Mouse (Mus musculus) limb, embryonic 12.5 days (tissue): Measurements from ENCODE around the gene Rubcn. TPM values are rescaled to one million over a fixed set of nuclear protein-coding genes. Genes with fewer than 3 reads are reported as not detected.

Experiments used
- ATAC-seq: fragments of 200-750 bp; cut with Nextera tagmentation; 2 replicates; pipeline ENCODE4 v1.8.0; 2017; ENCODE audit warnings: low read depth, moderate TSS enrichment; ENCODE audit not compliant: insufficient number of reproducible peaks, insufficient read depth, low FRiP score, low TSS enrichment
- H3K27ac ChIP-seq: fragments of 300-500 bp; sonication (generic); 2 replicates; pipeline ENCODE4 v1.5.1; 2016; ENCODE audit warnings: mild to moderate bottlenecking, moderate library complexity
- H3K27me3 ChIP-seq: fragments of 300-500 bp; sonication (generic); 2 replicates; pipeline ENCODE4 v1.6.1; 2016; ENCODE audit warnings: mild to moderate bottlenecking, moderate library complexity
- H3K36me3 ChIP-seq: fragments of 300-500 bp; sonication (generic); 2 replicates; pipeline ENCODE4 v1.6.1; 2016; ENCODE audit warnings: mild to moderate bottlenecking, moderate library complexity
- H3K4me1 ChIP-seq: fragments of 300-500 bp; sonication (generic); replicated peaks from 2 replicates; pipeline ENCODE4 v1.6.1; 2016
- H3K4me2 ChIP-seq: fragments of 300-500 bp; sonication (generic); 2 replicates; pipeline ENCODE4 v1.6.1; 2016; ENCODE audit warnings: mild to moderate bottlenecking, moderate library complexity
- H3K4me3 ChIP-seq: fragments of 300-500 bp; sonication (generic); replicated peaks from 2 replicates; pipeline ENCODE4 v1.5.1; 2016; ENCODE audit warnings: mild to moderate bottlenecking
- H3K9ac ChIP-seq: fragments of 300-500 bp; sonication (generic); replicated peaks from 2 replicates; pipeline ENCODE4 v1.6.1; 2016; ENCODE audit warnings: mild to moderate bottlenecking, moderate library complexity
- H3K9me3 ChIP-seq: fragments of 300-500 bp; sonication (generic); 2 replicates; pipeline ENCODE4 v1.6.1; 2016; ENCODE audit warnings: mild to moderate bottlenecking, moderate library complexity
- WGBS: fragments of 180-500 bp; shearing (Covaris S2); methylation state at CpG from one replicate; pipeline ENCODE4 v1.1.7; 2016; 5-methylcytosine and 5-hydroxymethylcytosine counted together
- polyA plus RNA-seq: library from polyadenylated mRNA; unstranded; fragments of >200 nt; fragmentation: Nextera tagmentation; extraction: Ambion mirVana; gene quantifications from 2 replicates; pipeline ENCODE4 v1.2.1, GENCODE M21; 2016

Gene Rubcn
- polyA plus RNA-seq, 1 experiment from 2014 or later, result 19.3 TPM

GRCm38 (mm10) chr16:32847103-32847502 lies 30.5 kb downstream of the Rubcn start:
- Histone ChIP-seq H3K9ac (no peak overlapping the region), H3K4me2 (no peak overlapping the region), H3K27ac (no peak overlapping the region), H3K36me3 (peaks cover 75% of the 10 kb centered on the region), H3K9me3 (no peaks in the 10 kb centered on the region), H3K27me3 (no peaks in the 10 kb centered on the region), H3K4me3 (no peak overlapping the region), H3K4me1 (no peaks in the 10 kb centered on the region)
- WGBS, result 93% methylated on average over 11 of the region's 11 CpGs
- ATAC-seq, result no peak

DNA sequence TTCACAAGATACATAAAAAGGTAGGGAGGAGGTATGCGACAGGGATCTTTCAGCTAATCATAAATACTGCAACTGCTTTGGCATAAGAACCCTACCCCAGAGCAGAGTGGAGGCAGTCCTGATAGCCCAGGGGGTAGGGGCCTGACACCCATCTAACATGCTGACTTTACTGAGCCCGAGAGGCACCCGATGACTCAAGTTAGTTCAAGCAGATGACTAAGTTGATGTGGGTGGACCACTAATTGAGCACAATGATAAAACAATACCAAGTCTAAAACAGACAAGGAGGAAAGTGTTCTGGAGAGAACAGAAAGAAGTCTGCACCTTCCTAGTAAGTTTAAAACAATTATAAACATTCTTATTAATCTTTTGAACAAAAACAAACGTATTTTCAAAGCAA lies 46.1 kb downstream of the Rubcn start:
- Histone ChIP-seq H3K27ac (no peak overlapping the region), H3K4me3 (no peak overlapping the region), H3K4me1 (no peaks in the 10 kb centered on the region), H3K27me3 (no peaks in the 10 kb centered on the region), H3K9me3 (no peaks in the 10 kb centered on the region), H3K36me3 (peaks cover 60% of the 10 kb centered on the region), H3K4me2 (no peak overlapping the region), H3K9ac (no peak overlapping the region)
- no peak for ATAC-seq
- WGBS, result 87% methylated on average over 4 of the region's 4 CpGs

- no peaks in the 10 kb centered on the region for H3K4me1 ChIP-seq
- H3K9me3 ChIP-seq, result no peaks in the 10 kb centered on the region
- no peak overlapping the region for H3K4me3 ChIP-seq
- 90% methylated on average over 11 of the region's 11 CpGs for WGBS
- H3K9ac ChIP-seq, result no peak overlapping the region
- H3K36me3 ChIP-seq, result peaks cover 65% of the 10 kb centered on the region
- H3K27ac ChIP-seq, result no peak overlapping the region
- H3K4me2 ChIP-seq, result no peak overlapping the region
- H3K27me3 ChIP-seq, result no peaks in the 10 kb centered on the region
- no peak for ATAC-seq
Measured at GRCm38 (mm10) chr16:32829104-32829503, 48.5 kb downstream of the Rubcn start.

GRCm38 (mm10) chr16:32826521-32826920 lies 51.0 kb downstream of the Rubcn start:
- Histone ChIP-seq H3K27me3 (no peaks in the 10 kb centered on the region), H3K4me3 (no peak overlapping the region), H3K36me3 (peaks cover 71% of the 10 kb centered on the region), H3K4me1 (no peaks in the 10 kb centered on the region), H3K4me2 (no peak overlapping the region), H3K9ac (no peak overlapping the region), H3K9me3 (no peaks in the 10 kb centered on the region), H3K27ac (no peak overlapping the region)
- ATAC-seq, result no peak
- WGBS, result 95% methylated on average over 11 of the region's 11 CpGs

GRCm38 (mm10) chr16:32825380-32825779 lies 52.2 kb downstream of the Rubcn start:
- H3K4me3 ChIP-seq, result no peak overlapping the region
- no peak overlapping the region for H3K9ac ChIP-seq
- H3K4me2 ChIP-seq, result no peak overlapping the region
- H3K4me1 ChIP-seq, result no peaks in the 10 kb centered on the region
- H3K27ac ChIP-seq, result no peak overlapping the region
- H3K36me3 ChIP-seq, result peaks cover 71% of the 10 kb centered on the region
- no peak for ATAC-seq
- 71% methylated on average over 12 of the region's 12 CpGs for WGBS
- H3K27me3 ChIP-seq, result no peaks in the 10 kb centered on the region
- H3K9me3 ChIP-seq, result no peaks in the 10 kb centered on the region

DNA sequence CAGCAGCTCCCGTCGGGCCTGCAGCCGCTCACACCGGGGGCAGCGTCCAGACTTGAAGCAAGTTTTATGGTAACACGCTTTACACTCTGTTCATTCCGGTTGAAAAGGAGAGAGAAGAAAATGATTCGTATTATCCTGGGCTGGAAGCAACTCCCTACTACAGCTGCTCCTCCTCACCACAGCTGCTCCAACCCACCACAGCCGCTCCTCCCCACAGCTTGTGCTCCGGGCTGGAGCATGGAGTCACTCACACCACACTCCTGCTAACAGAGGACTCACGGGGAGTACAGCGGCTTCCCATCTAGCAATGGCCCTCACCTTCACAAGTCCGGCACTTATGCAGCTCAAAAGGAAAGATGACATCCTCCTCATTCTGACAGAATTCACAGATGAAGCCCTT lies 53.5 kb downstream of the Rubcn start:
- Histone ChIP-seq H3K9ac (no peak overlapping the region), H3K9me3 (no peaks in the 10 kb centered on the region), H3K4me3 (no peak overlapping the region), H3K36me3 (peaks cover 68% of the 10 kb centered on the region), H3K4me1 (no peaks in the 10 kb centered on the region), H3K4me2 (no peak overlapping the region), H3K27me3 (no peaks in the 10 kb centered on the region), H3K27ac (no peak overlapping the region)
- WGBS, result 84% methylated on average over 13 of the region's 13 CpGs
- no peak for ATAC-seq

DNA sequence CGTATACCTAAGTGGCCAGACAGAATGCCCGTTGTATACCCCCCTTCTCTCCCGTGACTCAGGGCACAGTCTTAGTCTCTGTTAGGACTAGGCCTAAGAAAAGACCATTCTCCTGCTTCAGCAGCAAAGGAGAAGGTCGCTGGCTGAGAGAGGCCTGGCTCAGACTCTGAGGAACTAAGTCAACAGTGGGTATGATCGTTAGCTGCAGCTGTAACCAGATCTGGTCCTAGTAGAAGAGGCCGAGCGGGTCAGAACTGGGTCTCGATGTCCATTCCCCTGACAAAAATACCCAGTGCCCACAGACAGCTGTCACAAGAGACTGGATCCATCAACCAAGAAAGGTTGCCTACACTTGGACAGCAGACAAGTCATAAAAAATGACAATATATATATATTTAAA lies 54.1 kb downstream of the Rubcn start:
- WGBS, result 87% methylated on average over 8 of the region's 8 CpGs
- peaks cover 62% of the 10 kb centered on the region for H3K36me3 ChIP-seq
- no peak overlapping the region for H3K9ac ChIP-seq
- no peak overlapping the region for H3K4me2 ChIP-seq
- H3K27ac ChIP-seq, result no peak overlapping the region
- H3K4me1 ChIP-seq, result no peaks in the 10 kb centered on the region
- H3K4me3 ChIP-seq, result no peak overlapping the region
- H3K27me3 ChIP-seq, result no peaks in the 10 kb centered on the region
- no peaks in the 10 kb centered on the region for H3K9me3 ChIP-seq
- ATAC-seq, result no peak

DNA sequence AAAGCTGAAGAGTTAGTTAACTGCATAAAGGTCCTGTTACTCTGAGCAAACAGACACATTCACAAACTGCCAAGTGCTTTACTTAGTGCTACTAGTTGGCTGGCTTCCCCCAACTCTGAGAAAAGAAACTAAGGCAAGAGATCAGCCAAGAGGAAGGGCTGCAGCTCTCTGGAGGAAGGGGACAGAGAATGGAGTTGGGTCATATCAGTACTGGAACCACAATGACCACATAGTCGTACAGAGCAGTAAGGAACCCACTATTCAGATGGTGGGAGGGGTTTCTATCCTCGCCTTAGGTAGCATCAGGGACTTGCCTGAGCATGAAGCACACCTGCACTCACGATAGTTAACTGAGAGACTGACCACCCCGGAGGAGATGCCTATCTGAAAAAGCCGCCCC lies 54.7 kb downstream of the Rubcn start:
- no peak for ATAC-seq
- Histone ChIP-seq H3K9me3 (no peaks in the 10 kb centered on the region), H3K27ac (no peak overlapping the region; the same call in 1 of the 2 replicates), H3K4me3 (no peak overlapping the region), H3K4me2 (no peak overlapping the region), H3K9ac (no peak overlapping the region), H3K4me1 (no peaks in the 10 kb centered on the region), H3K27me3 (no peaks in the 10 kb centered on the region), H3K36me3 (peaks cover 56% of the 10 kb centered on the region)
- WGBS, result 85% methylated on average over 5 of the region's 5 CpGs

GRCm38 (mm10) chr16:32822450-32822827 lies 55.1 kb downstream of the Rubcn start:
- Histone ChIP-seq H3K4me3 (no peak overlapping the region), H3K27me3 (no peaks in the 10 kb centered on the region), H3K9me3 (no peaks in the 10 kb centered on the region), H3K4me2 (no peak overlapping the region), H3K4me1 (no peaks in the 10 kb centered on the region), H3K9ac (no peak overlapping the region), H3K27ac (no peak overlapping the region; the same call in 1 of the 2 replicates), H3K36me3 (peaks cover 51% of the 10 kb centered on the region)
- WGBS, result 83% methylated on average over 6 of the region's 6 CpGs
- ATAC-seq, result no peak

DNA sequence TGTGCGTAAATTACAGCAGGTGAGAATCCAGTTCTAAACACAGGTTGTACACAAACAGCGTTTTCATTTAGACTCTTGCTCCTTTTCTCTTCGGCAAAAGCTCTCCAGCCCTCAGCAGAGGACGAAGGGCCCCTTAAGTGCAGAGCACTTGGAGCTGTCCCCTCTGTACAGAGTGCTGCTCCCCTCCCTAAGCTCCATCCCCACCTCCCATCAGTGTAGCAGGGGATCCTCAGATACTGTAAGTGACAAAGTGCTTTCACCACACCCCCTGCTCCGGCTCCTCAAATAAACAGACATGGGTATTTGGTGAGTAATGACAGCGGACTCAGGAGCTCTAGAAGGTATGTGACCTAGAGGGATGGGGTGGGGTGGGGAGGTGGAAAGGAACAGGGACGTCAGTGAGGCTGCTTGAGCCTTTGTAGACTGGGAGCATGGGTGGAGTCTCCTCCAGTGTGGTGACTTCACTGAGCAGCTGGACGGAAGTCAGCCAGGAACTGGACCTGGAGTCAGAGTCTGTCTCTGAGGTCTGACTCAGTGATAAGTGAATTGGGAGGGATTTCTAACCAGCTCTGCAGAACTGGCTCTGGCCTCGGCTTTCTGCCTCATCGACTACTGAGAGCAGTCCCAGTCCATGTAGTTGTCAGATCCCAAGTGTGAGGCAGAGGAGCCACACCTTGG lies 55.7 kb downstream of the Rubcn start:
- H3K9ac ChIP-seq, result no peak overlapping the region
- H3K4me2 ChIP-seq, result no peak overlapping the region
- no peaks in the 10 kb centered on the region for H3K27me3 ChIP-seq
- H3K4me1 ChIP-seq, result no peaks in the 10 kb centered on the region
- H3K36me3 ChIP-seq, result peaks cover 47% of the 10 kb centered on the region
- ATAC-seq, result no peak
- no peaks in the 10 kb centered on the region for H3K9me3 ChIP-seq
- H3K4me3 ChIP-seq, result no peak overlapping the region
- 65% methylated on average over 10 of the region's 10 CpGs for WGBS
- no peak overlapping the region for H3K27ac ChIP-seq

DNA sequence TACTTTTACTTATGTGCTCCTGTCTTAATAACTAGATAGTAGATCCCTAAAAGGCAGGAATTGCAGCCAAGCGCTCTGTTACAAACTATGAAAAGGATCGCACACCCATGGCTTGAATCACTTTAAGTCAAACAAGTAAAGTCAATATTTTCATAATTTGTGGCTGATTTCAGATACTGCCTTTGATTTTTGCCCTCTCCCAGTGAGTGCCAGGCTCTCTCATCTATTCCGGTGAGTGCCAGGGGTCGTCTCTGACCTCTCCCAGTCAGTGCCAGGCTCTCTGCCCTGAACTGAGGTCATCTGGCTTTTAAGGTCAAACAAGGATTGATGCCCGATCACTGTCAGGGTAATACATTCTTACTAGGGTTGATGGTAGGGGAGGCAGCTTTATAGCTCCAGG lies 59.1 kb downstream of the Rubcn start:
- Histone ChIP-seq H3K36me3 (peaks cover 13% of the 10 kb centered on the region; the same call in 1 of the 2 replicates), H3K9ac (no peak overlapping the region), H3K4me1 (peaks cover 19% of the 10 kb centered on the region)

DNA sequence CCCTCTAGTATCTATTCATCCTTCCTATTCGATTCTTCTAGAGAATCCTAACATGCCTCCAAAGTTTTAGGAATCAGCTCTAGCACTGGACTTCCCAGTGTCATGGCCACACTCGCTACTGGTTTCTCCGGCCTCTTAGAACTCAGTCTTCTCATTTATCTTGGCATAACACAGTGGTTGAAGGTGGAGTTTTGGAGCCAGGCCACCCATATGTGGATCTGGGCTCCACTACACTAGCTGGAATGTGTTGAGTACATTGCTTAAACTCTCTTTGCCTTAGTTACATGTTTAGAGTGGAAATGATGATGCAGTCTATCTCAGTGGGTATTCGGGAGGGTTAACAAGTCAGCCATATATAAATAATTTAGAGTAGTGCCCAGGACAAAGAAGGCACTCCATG lies 59.5 kb downstream of the Rubcn start:
- Histone ChIP-seq H3K36me3 (peaks cover 10% of the 10 kb centered on the region; the same call in 1 of the 2 replicates), H3K9ac (no peak overlapping the region), H3K9me3 (no peaks in the 10 kb centered on the region), H3K27me3 (no peaks in the 10 kb centered on the region), H3K4me2 (no peak overlapping the region), H3K4me1 (peaks cover 19% of the 10 kb centered on the region), H3K4me3 (no peak overlapping the region), H3K27ac (no peak overlapping the region)
- WGBS, result 88% methylated on average over 4 of the region's 4 CpGs
- no peak for ATAC-seq

More for the DNA sequence above, 59.1 kb downstream of the Rubcn start:
- Histone ChIP-seq H3K27ac (no peak overlapping the region), H3K4me2 (no peak overlapping the region), H3K27me3 (no peaks in the 10 kb centered on the region), H3K9me3 (no peaks in the 10 kb centered on the region), H3K4me3 (no peak overlapping the region)
- no peak for ATAC-seq
- WGBS, result 89% methylated on average over 5 of the region's 5 CpGs
